Mouse (Mus musculus) megakaryocyte, embryonic 14.5 days (primary cell): ENCODE results near the gene Tppp2.
"Not testable (repeated sequence)": the region's sequence is repeated elsewhere in the genome, so short reads cannot be mapped to it uniquely, and the experiment has no call there.

Experiments
- FLI1 ChIP-seq: IDR thresholded peaks from 2 replicates; pipeline ENCODE4 v1.6.1; 2012; ENCODE audit warnings: low read length, inconsistent platforms, mixed read lengths
- GATA1 ChIP-seq: IDR thresholded peaks from 3 replicates; pipeline ENCODE4 v1.6.1; 2012; ENCODE audit warnings: mixed read lengths, low read length, inconsistent platforms, borderline replicate concordance

GRCm38 (mm10) chr14:51926930-51927329 is 8.7 kb downstream of the Tppp2 start:
- TF ChIP-seq GATA1, FLI1: not testable (repeated sequence)
